Mouse (Mus musculus): ENCODE measurements around the gene Rab6b. TPM values are rescaled to one million over a fixed set of nuclear protein-coding genes. Genes with fewer than 3 reads are reported as not detected.

The Rab6b gene
- polyA plus RNA-seq, 1 experiment from 2014 or later: 6.8 TPM

DNA sequence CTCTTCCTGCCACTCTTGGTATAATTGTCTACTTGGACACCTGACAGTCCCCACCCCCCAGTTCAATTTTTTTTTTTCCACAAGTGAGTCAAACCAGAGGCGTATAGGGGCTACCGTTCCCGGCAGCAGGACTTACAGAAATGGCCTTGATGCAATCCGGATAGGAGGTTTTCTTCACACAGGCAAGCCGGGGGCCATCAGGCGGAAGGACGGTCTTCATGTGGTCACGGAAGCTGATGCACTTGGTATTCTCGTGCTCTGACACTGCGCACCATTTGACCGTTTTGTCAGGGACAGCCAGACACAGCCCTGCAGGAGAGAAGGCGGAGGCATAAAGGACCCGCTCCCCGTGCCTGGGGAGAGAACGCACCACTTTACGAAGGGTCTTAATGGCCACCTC, 116.2 kb downstream of the Rab6b start:
- WGBS: 90% methylated on average over 16 of the region's 16 CpGs
- Histone ChIP-seq H3K9me3 (no peaks in the 10 kb centered on the region), H3K4me1 (peaks cover 27% of the 10 kb centered on the region), H3K36me3 (replicated peaks) (no peaks in the 10 kb centered on the region), H3K4me3 (no peak overlapping the region), H3K27me3 (replicated peaks; ENCODE audit: low read depth, poor library complexity, severe bottlenecking) (no peaks in the 10 kb centered on the region), H3K27ac (replicated peaks) (no peak overlapping the region)
- no peak for DNase-seq (ENCODE audit: low spot score)

DNA sequence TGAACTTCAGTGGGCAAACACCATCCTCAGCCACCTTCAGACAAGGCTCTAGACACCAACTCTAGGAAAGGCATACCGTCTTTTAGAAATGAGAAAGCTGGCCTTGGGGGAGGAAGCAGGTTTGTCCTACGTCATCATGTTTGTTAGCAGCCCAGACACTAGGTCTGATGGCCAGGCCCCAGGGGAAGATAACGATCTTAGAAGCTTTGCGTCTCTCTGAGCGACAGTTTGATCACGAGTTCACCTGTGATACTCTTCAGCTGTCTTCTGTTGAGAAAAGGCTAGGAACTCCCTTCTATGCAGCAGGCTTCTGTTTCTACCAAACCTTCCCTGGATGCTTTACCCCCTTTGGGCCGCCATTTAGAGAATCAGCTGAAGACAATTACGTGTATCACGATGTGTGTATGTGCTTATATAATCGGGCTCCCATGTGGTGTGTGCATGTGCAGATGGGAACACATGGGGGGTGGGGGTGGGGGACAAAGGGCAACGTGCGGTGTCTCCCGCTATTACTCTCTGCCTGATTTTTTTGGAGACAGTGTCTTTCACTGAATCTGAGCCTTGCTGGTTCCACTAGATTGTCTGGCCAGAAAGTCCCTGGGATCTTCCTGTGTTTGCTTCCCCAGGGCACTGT, 116.9 kb downstream of the Rab6b start:
- no peak overlapping the region for H3K27ac ChIP-seq (replicated peaks)
- H3K36me3 ChIP-seq (replicated peaks): no peaks in the 10 kb centered on the region
- H3K4me3 ChIP-seq: no peak overlapping the region
- no peaks in the 10 kb centered on the region for H3K9me3 ChIP-seq
- no peak for DNase-seq (ENCODE audit: low spot score)
- H3K27me3 ChIP-seq (replicated peaks; ENCODE audit: low read depth, poor library complexity, severe bottlenecking): no peaks in the 10 kb centered on the region
- H3K4me1 ChIP-seq: peaks cover 32% of the 10 kb centered on the region
- WGBS: 83% methylated on average over 13 of the region's 13 CpGs

DNA sequence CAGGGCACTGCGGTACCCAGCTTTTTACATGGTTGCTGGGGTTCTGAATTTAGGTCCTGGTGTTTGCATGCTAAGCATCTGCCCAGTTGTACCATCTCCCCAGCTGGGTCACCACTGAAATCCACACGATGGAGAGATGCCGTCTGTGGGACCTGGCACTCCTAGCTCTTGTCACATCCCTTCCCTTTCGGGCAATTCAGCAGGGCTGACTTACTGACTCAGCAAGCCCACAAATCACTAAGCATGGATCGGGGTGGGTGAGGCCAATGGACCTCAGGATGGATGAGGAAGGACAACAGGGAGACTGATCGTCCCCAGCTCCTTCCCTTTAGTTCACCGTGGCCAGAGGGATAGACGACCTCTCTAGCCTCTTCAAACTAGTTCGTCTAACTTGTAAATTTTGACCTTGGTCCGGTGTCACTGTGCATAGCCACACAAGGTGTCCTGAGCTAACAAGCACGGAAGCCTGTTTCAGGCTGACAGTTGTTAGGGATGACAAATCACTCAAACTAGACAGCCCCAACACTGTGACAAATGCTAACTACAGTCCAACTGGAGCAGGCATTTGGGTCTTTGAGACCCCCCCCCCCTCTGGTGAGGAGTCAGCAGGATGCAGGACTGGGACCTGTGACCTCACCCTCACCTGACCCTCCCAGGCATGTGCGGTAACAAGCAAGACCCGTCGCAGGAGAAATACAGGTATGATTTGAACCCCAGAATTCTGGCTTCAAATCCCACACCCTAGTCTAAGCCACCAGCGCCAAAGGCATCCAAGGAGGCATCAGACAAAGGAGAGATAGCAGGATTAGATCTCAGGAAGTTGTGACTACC, 117.7 kb downstream of the Rab6b start:
- no peak for DNase-seq (ENCODE audit: low spot score)
- no peaks in the 10 kb centered on the region for H3K27me3 ChIP-seq (replicated peaks; ENCODE audit: low read depth, poor library complexity, severe bottlenecking)
- no peaks in the 10 kb centered on the region for H3K36me3 ChIP-seq (replicated peaks)
- H3K4me1 ChIP-seq: peaks cover 35% of the 10 kb centered on the region
- WGBS: 85% methylated on average over 15 of the region's 15 CpGs
- H3K4me3 ChIP-seq: no peak overlapping the region
- no peak overlapping the region for H3K27ac ChIP-seq (replicated peaks)
- H3K9me3 ChIP-seq: no peaks in the 10 kb centered on the region

DNA sequence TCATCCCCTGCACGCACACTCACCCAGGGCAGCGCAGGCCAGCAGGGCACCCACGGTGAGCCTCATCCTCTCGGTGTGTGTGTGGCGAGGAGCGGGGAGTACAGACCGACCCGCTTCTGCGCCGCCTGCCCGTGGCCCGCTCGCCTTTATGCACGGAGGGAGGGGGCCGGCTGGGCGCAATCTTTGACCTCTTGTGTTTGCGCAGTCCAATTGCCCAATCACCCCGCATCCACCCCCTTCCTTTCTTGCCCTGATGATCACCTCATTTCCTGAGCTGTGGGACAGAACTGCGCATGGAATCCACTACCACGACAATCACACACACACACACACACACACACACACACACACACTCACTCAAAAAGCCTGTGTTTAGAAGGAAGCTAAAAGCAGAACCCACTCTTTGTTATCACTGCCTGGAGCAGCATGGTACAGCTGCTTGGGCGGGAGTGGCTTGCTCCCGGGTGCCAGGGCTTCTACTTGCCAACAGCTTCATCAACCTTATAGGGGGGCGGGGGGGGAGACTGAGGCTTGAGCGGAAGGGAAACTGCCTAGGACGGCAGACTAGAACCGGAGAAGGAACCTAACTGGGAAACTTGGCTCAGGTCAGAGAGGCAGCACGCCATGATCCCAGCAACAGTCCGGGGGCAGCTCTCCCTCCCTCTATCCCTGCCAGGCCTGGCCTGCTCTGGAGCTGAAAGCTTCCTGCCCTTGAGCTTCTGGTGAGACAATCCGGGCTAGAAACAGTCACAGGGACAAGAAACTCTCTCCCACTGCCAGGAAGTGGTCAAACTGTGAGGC, 118.8 kb downstream of the Rab6b start, which contains the start of the genes Gm20425 and Trf:
Gene Gm20425, minus strand, starts transcription at position 157 of the 801 bp plus-strand sequence.
Gene Trf, minus strand, starts transcription at position 294 of the 801 bp plus-strand sequence.
- DNase-seq (ENCODE audit: low spot score): peak; percentile 57
- Histone ChIP-seq H3K27ac (replicated peaks) (peak within 1 kb of the TSS; percentile 83), H3K9me3 (no peaks in the 10 kb centered on the region), H3K27me3 (replicated peaks; ENCODE audit: low read depth, poor library complexity, severe bottlenecking) (no peaks in the 10 kb centered on the region), H3K36me3 (replicated peaks) (no peaks in the 10 kb centered on the region), H3K4me3 (peak within 1 kb of the TSS; percentile 38), H3K4me1 (peaks cover 41% of the 10 kb centered on the region)
- WGBS: 44% methylated on average over 29 of the region's 29 CpGs

DNA sequence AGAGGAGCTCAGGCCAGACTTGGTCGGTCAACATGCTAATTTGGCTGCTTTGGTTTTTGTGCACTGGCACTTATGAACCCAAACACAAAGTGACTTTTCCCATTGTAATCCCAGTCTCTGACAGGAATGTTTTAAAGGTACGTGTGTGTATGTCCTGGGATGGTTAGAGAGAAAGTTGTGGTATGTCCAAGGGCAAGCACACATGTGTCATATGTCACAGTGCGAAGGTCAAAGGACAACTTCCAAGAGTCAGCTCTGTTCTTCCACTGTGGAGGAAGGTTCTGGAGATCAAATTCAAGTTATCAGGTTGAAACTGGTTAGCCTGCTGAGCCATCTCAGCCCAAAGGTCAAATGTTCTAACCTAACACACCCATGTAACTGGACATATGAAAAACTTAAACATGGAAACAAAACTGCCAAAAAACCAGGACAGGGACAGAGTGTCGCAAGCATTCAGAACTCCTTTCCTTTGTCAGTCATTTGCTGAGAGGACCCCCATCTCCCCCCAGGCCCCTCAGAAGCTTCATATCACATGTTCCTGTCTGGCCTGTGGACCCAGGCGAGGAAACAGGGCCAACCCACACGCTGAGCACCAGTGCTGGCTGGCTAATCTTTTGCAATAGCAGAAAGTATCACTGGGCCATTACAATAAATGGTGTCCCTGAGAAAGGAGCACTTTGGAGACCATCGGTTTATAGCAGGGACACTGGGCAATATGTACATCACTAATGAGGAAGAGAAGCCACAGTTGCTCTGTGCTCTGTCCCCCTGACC, 120.8 kb downstream of the Rab6b start:
- H3K27me3 ChIP-seq (replicated peaks; ENCODE audit: low read depth, poor library complexity, severe bottlenecking): no peaks in the 10 kb centered on the region
- H3K4me3 ChIP-seq: no peak overlapping the region
- no peak for DNase-seq (ENCODE audit: low spot score)
- no peaks in the 10 kb centered on the region for H3K36me3 ChIP-seq (replicated peaks)
- H3K9me3 ChIP-seq: no peaks in the 10 kb centered on the region
- no peak overlapping the region; the same call in 1 of the 2 replicates for H3K27ac ChIP-seq (replicated peaks)
- H3K4me1 ChIP-seq: peaks cover 41% of the 10 kb centered on the region
- 86% methylated on average over 7 of the region's 7 CpGs for WGBS

DNA sequence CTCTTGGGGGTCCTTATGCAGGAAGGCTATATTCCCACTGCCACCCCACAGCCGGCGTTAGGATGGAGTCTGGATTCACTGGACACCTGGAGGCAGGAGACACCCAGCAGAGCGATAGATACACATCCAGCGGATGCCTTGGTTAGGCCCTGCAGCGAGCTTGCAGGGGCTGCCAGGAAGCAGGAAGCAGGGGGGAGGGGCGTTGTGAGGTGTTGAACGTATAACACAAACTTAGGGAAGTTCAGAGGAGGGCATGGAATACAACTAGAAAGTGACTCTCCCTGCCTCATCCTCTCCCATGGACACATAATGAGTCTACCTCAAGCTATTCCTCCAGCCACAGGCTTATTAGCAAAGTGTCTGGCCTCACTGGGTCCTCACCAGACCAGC, 121.4 kb downstream of the Rab6b start:
- no peak for DNase-seq (ENCODE audit: low spot score)
- Histone ChIP-seq H3K9me3 (no peaks in the 10 kb centered on the region), H3K27ac (replicated peaks) (no peak overlapping the region; the same call in 1 of the 2 replicates), H3K4me3 (no peak overlapping the region), H3K27me3 (replicated peaks; ENCODE audit: low read depth, poor library complexity, severe bottlenecking) (no peaks in the 10 kb centered on the region), H3K4me1 (peaks cover 41% of the 10 kb centered on the region), H3K36me3 (replicated peaks) (no peaks in the 10 kb centered on the region)
- 54% methylated on average over 7 of the region's 7 CpGs for WGBS

DNA sequence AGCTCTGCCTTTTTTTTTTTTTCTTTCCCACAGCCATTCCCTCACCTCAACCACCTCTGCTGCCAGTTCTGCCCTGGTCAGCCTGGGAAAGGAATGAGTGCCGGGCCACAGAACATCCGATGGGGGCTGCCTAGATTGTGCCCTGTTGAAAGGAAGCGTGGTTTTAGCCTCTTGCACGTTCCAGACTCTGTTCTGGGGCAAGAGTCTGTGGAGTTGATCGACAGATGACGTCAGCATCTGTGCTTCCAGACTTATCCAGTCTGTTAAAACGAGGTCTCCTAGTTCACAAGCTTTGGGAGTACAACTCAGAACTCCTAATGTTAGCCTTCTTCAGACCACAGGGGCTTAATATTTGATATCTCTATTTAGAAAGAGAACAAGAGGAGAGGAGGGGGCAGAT, 122.5 kb downstream of the Rab6b start:
- no peaks in the 10 kb centered on the region for H3K9me3 ChIP-seq
- no peaks in the 10 kb centered on the region for H3K27me3 ChIP-seq (replicated peaks; ENCODE audit: low read depth, poor library complexity, severe bottlenecking)
- WGBS: 78% methylated on average over 7 of the region's 7 CpGs
- H3K36me3 ChIP-seq (replicated peaks): no peaks in the 10 kb centered on the region
- H3K27ac ChIP-seq (replicated peaks): 0 out of 2 replicates have a peak overlapping the region, but pooled peaks have one; percentile 54
- H3K4me1 ChIP-seq: peaks cover 32% of the 10 kb centered on the region
- no peak overlapping the region for H3K4me3 ChIP-seq
- no peak for DNase-seq (ENCODE audit: low spot score)

DNA sequence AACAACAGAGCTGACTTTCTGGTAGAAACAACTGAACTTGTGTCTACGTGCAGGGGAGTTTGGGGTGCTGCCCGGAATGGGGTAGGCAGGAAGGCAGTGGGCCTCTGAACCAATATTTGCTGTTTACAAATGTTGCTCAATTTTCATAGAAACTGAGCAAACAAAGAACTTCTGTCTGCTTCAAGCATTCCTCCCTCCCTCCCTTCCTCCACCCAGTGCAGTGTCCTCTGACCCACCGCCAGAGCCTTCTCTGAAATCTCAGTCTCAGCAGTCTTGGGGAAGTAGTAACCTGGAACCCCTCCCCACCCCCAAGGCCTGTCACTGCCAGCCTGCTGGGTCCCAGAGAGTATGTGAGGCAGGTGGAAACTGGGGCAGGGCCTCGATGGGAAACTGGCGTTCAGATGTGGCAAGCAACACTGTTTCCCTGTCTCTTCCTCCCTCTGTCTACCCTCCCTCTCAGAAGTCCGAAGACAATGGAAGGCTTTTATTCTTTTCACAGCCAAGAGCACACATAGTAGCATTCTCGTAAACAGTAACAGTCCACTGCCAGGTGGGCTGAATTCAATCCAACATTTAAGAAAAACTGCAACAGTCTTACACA, 123.1 kb downstream of the Rab6b start:
- Histone ChIP-seq H3K4me1 (peaks cover 28% of the 10 kb centered on the region), H3K4me3 (no peak overlapping the region), H3K36me3 (replicated peaks) (no peaks in the 10 kb centered on the region), H3K9me3 (no peaks in the 10 kb centered on the region), H3K27ac (replicated peaks) (0 out of 2 replicates have a peak overlapping the region, but pooled peaks have one; percentile 54), H3K27me3 (replicated peaks; ENCODE audit: low read depth, poor library complexity, severe bottlenecking) (no peaks in the 10 kb centered on the region)
- WGBS: 54% methylated on average over 7 of the region's 7 CpGs
- no peak for DNase-seq (ENCODE audit: low spot score)

Other genes with a start within 250 kb of the Rab6b start
- gene Slco2a1, start 123.1 kb upstream of the Rab6b start, polyA plus RNA-seq (2016; fragmentation: Nextera tagmentation; extraction: Ambion mirVana): 0.69 and 1.2 TPM in 2 replicates
- 62.8 and 67.6 TPM in 2 replicates for gene Srprb, start 90.3 kb downstream of the Rab6b start, polyA plus RNA-seq (2016; fragmentation: Nextera tagmentation; extraction: Ambion mirVana)
- gene Gm20425, start 118.5 kb downstream of the Rab6b start, polyA plus RNA-seq (2016; fragmentation: Nextera tagmentation; extraction: Ambion mirVana): 0.58 and 0.95 TPM in 2 replicates
- 21.1 and 23.5 TPM in 2 replicates for gene Trf, start 118.7 kb downstream of the Rab6b start, polyA plus RNA-seq (2016; fragmentation: Nextera tagmentation; extraction: Ambion mirVana)
- gene 1300017J02Rik, start 193.3 kb downstream of the Rab6b start, polyA plus RNA-seq (2016; fragmentation: Nextera tagmentation; extraction: Ambion mirVana): 2.9 and 4.0 TPM in 2 replicates
- gene Topbp1, start 193.4 kb downstream of the Rab6b start, polyA plus RNA-seq (2016; fragmentation: Nextera tagmentation; extraction: Ambion mirVana): 86.9 and 93.9 TPM in 2 replicates

Measured in embryonic facial prominence, embryonic 10.5 days (tissue).